Mouse (Mus musculus): ENCODE data around the gene Cpsf4. TPM values are rescaled to one million over a fixed set of nuclear protein-coding genes. Genes with fewer than 3 reads are reported as not detected.
"Not testable (repeated sequence)": the region's sequence is repeated elsewhere in the genome, so short reads cannot be mapped to it uniquely, and the experiment has no call there.

Gene Cpsf4
- polyA plus RNA-seq, 1 experiment from 2014 or later = 41.1 TPM

DNA sequence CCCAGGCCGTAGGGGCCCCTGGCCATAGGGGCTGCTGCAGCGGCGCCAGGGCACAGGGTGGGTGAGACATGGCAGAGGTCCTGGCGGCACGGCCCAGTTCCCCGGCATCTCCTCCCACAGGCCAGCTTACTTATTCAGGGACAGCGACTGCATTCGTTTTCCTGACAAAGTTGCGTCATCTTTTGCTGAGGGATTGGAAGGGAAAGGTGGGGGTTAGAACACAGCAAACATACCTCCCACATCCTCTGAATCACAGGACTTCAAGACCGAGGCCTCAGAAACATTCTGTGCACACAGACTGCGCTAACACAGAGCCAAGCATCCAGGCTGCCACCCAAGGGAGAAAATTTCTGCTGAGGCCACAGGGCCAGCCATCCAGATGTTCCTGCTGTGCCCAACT lies 36.8 kb upstream of the Cpsf4 start:
- peaks cover 38% of the 10 kb centered on the region for H3K36me3 ChIP-seq (ENCODE audit: control insufficient read depth, insufficient read depth, low read length)
- H3K9ac ChIP-seq (ENCODE audit: low read depth, low read length) = no peak overlapping the region
- H3K4me2 ChIP-seq (ENCODE audit: low read depth, low read length) = no peak overlapping the region
- H3K4me1 ChIP-seq (ENCODE audit: control insufficient read depth, insufficient read depth, low read length) = no peaks in the 10 kb centered on the region
- H3K4me3 ChIP-seq (ENCODE audit: low read length) = no peak overlapping the region
- H3K27ac ChIP-seq (ENCODE audit: low read length) = no peak overlapping the region
- WGBS = 82% methylated on average over 11 of the region's 11 CpGs
- H3K9me3 ChIP-seq (ENCODE audit: control insufficient read depth, low read length) = no peaks in the 10 kb centered on the region
- ATAC-seq = no peak
- no peaks in the 10 kb centered on the region for H3K27me3 ChIP-seq (replicated peaks; ENCODE audit: control insufficient read depth, insufficient read depth, low read length)

DNA sequence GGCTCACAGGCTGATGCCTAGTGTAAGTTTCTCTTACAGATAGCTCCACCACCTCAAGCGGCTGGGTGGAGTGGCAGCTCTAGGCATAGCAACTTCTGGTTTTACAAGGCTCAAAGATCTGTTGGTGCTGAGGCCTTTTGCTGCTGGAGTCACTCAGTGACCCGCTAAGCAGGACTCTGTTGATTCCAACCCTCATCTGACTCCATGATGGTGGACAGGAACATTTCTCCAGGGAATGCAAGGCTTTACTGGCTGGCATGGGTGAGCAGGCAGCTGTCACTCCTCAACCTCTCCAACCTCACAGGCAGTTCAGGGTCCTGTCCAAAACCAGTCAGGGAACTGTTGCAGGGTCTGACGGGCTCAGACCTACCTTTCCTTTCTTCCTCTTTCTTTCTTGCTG lies 36.0 kb upstream of the Cpsf4 start:
- no peaks in the 10 kb centered on the region for H3K9me3 ChIP-seq (ENCODE audit: control insufficient read depth, low read length)
- WGBS = 85% methylated on average over 3 of the region's 3 CpGs
- no peak overlapping the region for H3K4me3 ChIP-seq (ENCODE audit: low read length)
- H3K4me1 ChIP-seq (ENCODE audit: control insufficient read depth, insufficient read depth, low read length) = no peaks in the 10 kb centered on the region
- H3K27me3 ChIP-seq (replicated peaks; ENCODE audit: control insufficient read depth, insufficient read depth, low read length) = no peaks in the 10 kb centered on the region
- H3K36me3 ChIP-seq (ENCODE audit: control insufficient read depth, insufficient read depth, low read length) = peaks cover 35% of the 10 kb centered on the region
- no peak overlapping the region for H3K27ac ChIP-seq (ENCODE audit: low read length)
- no peak for ATAC-seq
- H3K9ac ChIP-seq (ENCODE audit: low read depth, low read length) = no peak overlapping the region
- H3K4me2 ChIP-seq (ENCODE audit: low read depth, low read length) = no peak overlapping the region

- WGBS = 91% methylated on average over 6 of the region's 6 CpGs
- H3K27ac ChIP-seq (ENCODE audit: low read length); H3K4me2 ChIP-seq (ENCODE audit: low read depth, low read length); H3K9ac ChIP-seq (ENCODE audit: low read depth, low read length); H3K4me3 ChIP-seq (ENCODE audit: low read length); H3K9me3 ChIP-seq (ENCODE audit: control insufficient read depth, low read length); ATAC-seq; H3K27me3 ChIP-seq (replicated peaks; ENCODE audit: control insufficient read depth, insufficient read depth, low read length): not testable (repeated sequence)
- H3K36me3 ChIP-seq (ENCODE audit: control insufficient read depth, insufficient read depth, low read length) = peaks cover 30% of the 10 kb centered on the region
- peaks cover 11% of the 10 kb centered on the region for H3K4me1 ChIP-seq (ENCODE audit: control insufficient read depth, insufficient read depth, low read length)
These were observed 33.7 kb upstream of the Cpsf4 start for GRCm38 (mm10) chr5:145133275-145133674.

GRCm38 (mm10) chr5:145138836-145139235 lies 28.2 kb upstream of the Cpsf4 start:
- H3K36me3 ChIP-seq (ENCODE audit: control insufficient read depth, insufficient read depth, low read length) = peaks cover 26% of the 10 kb centered on the region

GRCm38 (mm10) chr5:145139571-145140519 lies 27.2 kb upstream of the Cpsf4 start, which contains the start of the genes Pdap1 and Bud31:
Pdap1 (minus strand) TSS chr5:145140238.
Bud31 (plus strand) TSS chr5:145140362.
- H3K27me3 ChIP-seq (replicated peaks; ENCODE audit: control insufficient read depth, insufficient read depth, low read length) = no peaks in the 10 kb centered on the region
- peaks cover 20% of the 10 kb centered on the region for H3K4me1 ChIP-seq (ENCODE audit: control insufficient read depth, insufficient read depth, low read length)
- peak within 1 kb of the TSS; percentile 92 for H3K4me3 ChIP-seq (ENCODE audit: low read length)
- peaks cover 22% of the 10 kb centered on the region for H3K36me3 ChIP-seq (ENCODE audit: control insufficient read depth, insufficient read depth, low read length)
- no peaks in the 10 kb centered on the region for H3K9me3 ChIP-seq (ENCODE audit: control insufficient read depth, low read length)
- H3K27ac ChIP-seq (ENCODE audit: low read length) = peak within 1 kb of the TSS; percentile 81
- H3K4me2 ChIP-seq (ENCODE audit: low read depth, low read length) = peak within 1 kb of the TSS; percentile 82
- WGBS = under 1% methylated on average over 84 of the region's 84 CpGs
- H3K9ac ChIP-seq (ENCODE audit: low read depth, low read length) = peak within 1 kb of the TSS; percentile 85
- peak; percentile 95 for ATAC-seq

More at GRCm38 (mm10) chr5:145138836-145139235, 28.2 kb upstream of the Cpsf4 start:
- no peak for ATAC-seq
- Histone ChIP-seq H3K9me3 (ENCODE audit: control insufficient read depth, low read length) (no peaks in the 10 kb centered on the region), H3K4me3 (ENCODE audit: low read length) (peak overlapping the region; percentile 92), H3K4me2 (ENCODE audit: low read depth, low read length) (peak overlapping the region; percentile 82), H3K27me3 (replicated peaks; ENCODE audit: control insufficient read depth, insufficient read depth, low read length) (no peaks in the 10 kb centered on the region), H3K27ac (ENCODE audit: low read length) (no peak overlapping the region), H3K4me1 (ENCODE audit: control insufficient read depth, insufficient read depth, low read length) (peaks cover 20% of the 10 kb centered on the region), H3K9ac (ENCODE audit: low read depth, low read length) (peak overlapping the region; percentile 85)
- 5% methylated on average over 6 of the region's 6 CpGs for WGBS

GRCm38 (mm10) chr5:145140611-145141010 lies 26.4 kb upstream of the Cpsf4 start:
- peak; percentile 38 for ATAC-seq
- WGBS = under 1% methylated on average over 18 of the region's 18 CpGs
- peaks cover 26% of the 10 kb centered on the region for H3K36me3 ChIP-seq (ENCODE audit: control insufficient read depth, insufficient read depth, low read length)

GRCm38 (mm10) chr5:145147748-145148147 lies 19.3 kb upstream of the Cpsf4 start:
- Histone ChIP-seq H3K27me3 (replicated peaks; ENCODE audit: control insufficient read depth, insufficient read depth, low read length) (no peaks in the 10 kb centered on the region), H3K9ac (ENCODE audit: low read depth, low read length) (no peak overlapping the region), H3K9me3 (ENCODE audit: control insufficient read depth, low read length) (no peaks in the 10 kb centered on the region), H3K4me2 (ENCODE audit: low read depth, low read length) (no peak overlapping the region), H3K27ac (ENCODE audit: low read length) (no peak overlapping the region), H3K36me3 (ENCODE audit: control insufficient read depth, insufficient read depth, low read length) (peaks cover 41% of the 10 kb centered on the region), H3K4me3 (ENCODE audit: low read length) (no peak overlapping the region), H3K4me1 (ENCODE audit: control insufficient read depth, insufficient read depth, low read length) (no peaks in the 10 kb centered on the region)
- peak; percentile 40; the same call in 1 of the 2 replicates for ATAC-seq
- 85% methylated on average over 5 of the region's 5 CpGs for WGBS

More at GRCm38 (mm10) chr5:145140611-145141010, 26.4 kb upstream of the Cpsf4 start:
- peaks cover 20% of the 10 kb centered on the region for H3K4me1 ChIP-seq (ENCODE audit: control insufficient read depth, insufficient read depth, low read length)
- H3K4me3 ChIP-seq (ENCODE audit: low read length) = peak overlapping the region; percentile 92
- H3K4me2 ChIP-seq (ENCODE audit: low read depth, low read length) = peak overlapping the region; percentile 59
- H3K9ac ChIP-seq (ENCODE audit: low read depth, low read length) = peak overlapping the region; percentile 85
- H3K27me3 ChIP-seq (replicated peaks; ENCODE audit: control insufficient read depth, insufficient read depth, low read length) = no peaks in the 10 kb centered on the region
- no peaks in the 10 kb centered on the region for H3K9me3 ChIP-seq (ENCODE audit: control insufficient read depth, low read length)
- H3K27ac ChIP-seq (ENCODE audit: low read length) = peak overlapping the region; percentile 81

- Histone ChIP-seq H3K27me3 (replicated peaks; ENCODE audit: control insufficient read depth, insufficient read depth, low read length) (no peaks in the 10 kb centered on the region), H3K27ac (ENCODE audit: low read length) (no peak overlapping the region), H3K4me3 (ENCODE audit: low read length) (no peak overlapping the region), H3K9me3 (ENCODE audit: control insufficient read depth, low read length) (no peaks in the 10 kb centered on the region), H3K4me2 (ENCODE audit: low read depth, low read length) (no peak overlapping the region), H3K4me1 (ENCODE audit: control insufficient read depth, insufficient read depth, low read length) (no peaks in the 10 kb centered on the region), H3K9ac (ENCODE audit: low read depth, low read length) (no peak overlapping the region), H3K36me3 (ENCODE audit: control insufficient read depth, insufficient read depth, low read length) (peaks cover 38% of the 10 kb centered on the region)
- ATAC-seq = no peak
- 87% methylated on average over 6 of the region's 6 CpGs for WGBS
These were observed 17.7 kb upstream of the Cpsf4 start for GRCm38 (mm10) chr5:145149294-145149693.

GRCm38 (mm10) chr5:145152690-145153089 lies 14.3 kb upstream of the Cpsf4 start:
- peaks cover 31% of the 10 kb centered on the region for H3K36me3 ChIP-seq (ENCODE audit: control insufficient read depth, insufficient read depth, low read length)
- H3K27ac ChIP-seq (ENCODE audit: low read length) = no peak overlapping the region
- H3K4me2 ChIP-seq (ENCODE audit: low read depth, low read length) = no peak overlapping the region
- H3K27me3 ChIP-seq (replicated peaks; ENCODE audit: control insufficient read depth, insufficient read depth, low read length) = no peaks in the 10 kb centered on the region
- no peak overlapping the region for H3K9ac ChIP-seq (ENCODE audit: low read depth, low read length)
- WGBS = 90% methylated on average over 5 of the region's 5 CpGs
- H3K4me3 ChIP-seq (ENCODE audit: low read length) = no peak overlapping the region
- no peak for ATAC-seq
- H3K4me1 ChIP-seq (ENCODE audit: control insufficient read depth, insufficient read depth, low read length) = no peaks in the 10 kb centered on the region
- no peaks in the 10 kb centered on the region for H3K9me3 ChIP-seq (ENCODE audit: control insufficient read depth, low read length)

All from intestine, embryonic 16.5 days (tissue).